Mouse (Mus musculus) forebrain, embryonic 14.5 days (tissue): Measurements from ENCODE around the gene Cdk17. TPM values are rescaled to one million over a fixed set of nuclear protein-coding genes. Genes with fewer than 3 reads are reported as not detected.

Experiments
- ATAC-seq: fragments of 200-750 bp; cut with Nextera tagmentation; 2 replicates; pipeline ENCODE4 v1.8.0; 2017; ENCODE audit warnings: mild to moderate bottlenecking, moderate library complexity
- DNase-seq: peaks from one replicate; pipeline ENCODE4 v3.0.0-alpha.2; 2015; ENCODE audit warnings: low spot score
- H3K27ac ChIP-seq: fragments of 300-500 bp; sonication (generic); 2 replicates; pipeline ENCODE4 v1.5.1; 2014; ENCODE audit warnings: low read depth, mild to moderate bottlenecking, control low read depth, low read length, moderate library complexity
- H3K27me3 ChIP-seq: fragments of 300-500 bp; sonication (generic); replicated peaks from 2 replicates; pipeline ENCODE4 v1.6.1; 2014; ENCODE audit warnings: low read length, control low read depth, mixed read lengths; ENCODE audit not compliant: control insufficient read depth, insufficient read depth
- H3K36me3 ChIP-seq: fragments of 300-500 bp; sonication (generic); 2 replicates; pipeline ENCODE4 v1.6.1; 2014; ENCODE audit warnings: low read length, control low read depth; ENCODE audit not compliant: control insufficient read depth, insufficient read depth
- H3K4me1 ChIP-seq: fragments of 300-500 bp; sonication (generic); 2 replicates; pipeline ENCODE4 v1.6.1; 2014; ENCODE audit warnings: antibody characterized with exemption, low read length, control low read depth; ENCODE audit not compliant: control insufficient read depth, insufficient read depth
- H3K4me2 ChIP-seq: fragments of 300-500 bp; sonication (generic); 2 replicates; pipeline ENCODE4 v1.6.1; 2014; ENCODE audit warnings: mild to moderate bottlenecking, control low read depth, low read length
- H3K4me3 ChIP-seq: fragments of 300-500 bp; sonication (generic); 2 replicates; pipeline ENCODE4 v1.5.1; 2014; ENCODE audit warnings: low read depth, low read length, control low read depth
- H3K9ac ChIP-seq: fragments of 300-500 bp; sonication (generic); 2 replicates; pipeline ENCODE4 v1.6.1; 2014; ENCODE audit warnings: mild to moderate bottlenecking, low read length, control low read depth, moderate library complexity
- H3K9me3 ChIP-seq: fragments of 300-500 bp; sonication (generic); replicated peaks from 2 replicates; pipeline ENCODE4 v1.6.1; 2016; ENCODE audit warnings: low read length, control low read depth, mixed read lengths; ENCODE audit not compliant: control insufficient read depth
- WGBS: fragments of 180-500 bp; shearing (Covaris S2); extraction: QIAGEN DNeasy Blood & Tissue Kit; methylation state at CpG from one replicate; pipeline ENCODE4 v1.1.7; 2014; 5-methylcytosine and 5-hydroxymethylcytosine counted together
- microRNA counts: library from miRNA; unstranded; fragments of <30 nt; microRNA quantifications from one replicate; lab custom pipeline; 2016
- microRNA-seq: library from miRNA; unstranded; fragments of <30 nt; microRNA quantifications from one replicate; pipeline ENCODE4, GENCODE M21; 2016
- polyA plus RNA-seq: library from polyadenylated mRNA; unstranded; fragments of >200 nt; fragmentation: Nextera tagmentation; extraction: Ambion mirVana; gene quantifications from 2 replicates; pipeline ENCODE4 v1.2.1, GENCODE M21; 2014

Gene Cdk17
- polyA plus RNA-seq, 1 experiment from 2014 or later: 52.5 TPM

DNA sequence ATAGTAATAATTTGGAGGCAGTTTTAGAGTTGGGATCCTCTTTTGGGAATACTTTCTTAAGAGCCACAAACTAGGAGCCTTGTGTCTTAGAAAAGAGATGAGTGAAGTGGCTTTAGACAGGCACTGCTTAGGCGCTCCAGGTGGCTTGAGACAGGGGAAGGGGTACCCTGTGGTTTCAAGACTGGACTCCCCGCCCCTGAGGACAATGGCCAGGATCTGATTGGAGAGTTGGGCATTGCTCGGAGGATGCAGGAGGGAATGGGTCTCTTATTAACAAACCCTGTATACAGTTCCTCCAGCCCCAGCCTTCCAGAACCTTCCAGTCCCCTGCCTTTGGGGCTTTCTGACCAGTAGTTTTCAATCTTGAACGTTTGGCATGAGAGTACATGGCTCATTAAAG lies 150.9 kb downstream of the Cdk17 start:
- Histone ChIP-seq H3K4me2 (peak overlapping the region; percentile 99), H3K9ac (no peak overlapping the region), H3K27me3 (peaks cover 6% of the 10 kb centered on the region; the same call in 1 of the 2 replicates), H3K4me1 (peaks cover 8% of the 10 kb centered on the region; the same call in 1 of the 2 replicates), H3K36me3 (no peaks in the 10 kb centered on the region), H3K4me3 (0 out of 2 replicates have a peak overlapping the region, but pooled peaks have one; percentile 48), H3K9me3 (0 out of 2 replicates have a peak, but pooled peaks cover 3% of the 10 kb centered on the region), H3K27ac (no peak overlapping the region)
- 4% methylated on average over 4 of the region's 4 CpGs for WGBS
- no peak for DNase-seq
- ATAC-seq: no peak

MicroRNAs within 50 kb of the gene (microRNA counts, 519-probe panel; counts per million panel counts)
- microRNA mmu-miR-1931 (lab: Ali Mortazavi, UCI): not detected

Small RNA genes lying within 50 kb of the gene (microRNA-seq; reads per million reads assigned to microRNA genes)
- 0.40 reads per million for gene Mir1931

Other genes with a start within 250 kb of the Cdk17 start
- 1.2 and 1.5 TPM in 2 replicates for gene Cfap54, start 79.3 kb upstream of the Cdk17 start, polyA plus RNA-seq
- gene Elk3, start 150.3 kb downstream of the Cdk17 start, polyA plus RNA-seq: 7.0 and 11.0 TPM in 2 replicates